Mouse (Mus musculus) kidney, adult 18-20 months (tissue): ENCODE results near the gene Cln5.

Experiments
- DNase-seq: peaks from one replicate; pipeline ENCODE4 v3.0.0; 2021

Gene Cln5

DNA sequence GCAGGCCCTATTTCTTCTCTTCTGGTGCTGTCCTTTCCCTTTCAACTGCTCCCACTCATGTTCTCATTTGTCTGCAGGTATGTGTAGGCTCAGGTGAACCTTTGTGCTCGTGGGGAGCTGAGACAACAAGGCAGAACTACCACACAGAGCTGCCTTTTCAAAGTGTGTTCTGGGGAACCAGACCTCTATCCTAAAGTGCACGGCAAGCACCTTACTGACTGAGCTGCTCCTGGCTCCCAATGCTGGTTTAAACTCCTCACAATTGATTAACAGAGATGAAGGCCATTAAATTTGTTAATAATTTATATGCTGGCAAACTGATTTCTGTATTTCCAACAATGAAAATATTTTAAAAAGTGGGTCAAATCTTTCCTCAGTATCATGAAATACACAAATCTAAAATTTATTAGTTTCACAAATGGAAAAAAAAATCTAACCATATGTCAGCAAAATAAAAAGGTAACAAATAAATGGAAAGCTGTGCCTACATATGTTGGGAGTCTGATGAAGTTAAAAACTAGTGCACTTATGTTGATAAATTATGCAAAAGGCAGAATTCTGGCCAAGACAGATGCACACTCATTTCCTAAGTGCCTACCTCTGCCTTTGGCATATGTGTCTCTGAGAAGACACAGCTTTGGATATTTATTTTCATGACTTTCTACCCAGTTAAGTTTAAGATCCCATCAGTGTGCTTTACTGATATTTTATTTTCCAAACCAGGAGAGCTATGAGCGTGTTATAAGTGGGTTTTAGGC is 42.8 kb downstream of the Cln5 start:
- DNase-seq = no peak

DNA sequence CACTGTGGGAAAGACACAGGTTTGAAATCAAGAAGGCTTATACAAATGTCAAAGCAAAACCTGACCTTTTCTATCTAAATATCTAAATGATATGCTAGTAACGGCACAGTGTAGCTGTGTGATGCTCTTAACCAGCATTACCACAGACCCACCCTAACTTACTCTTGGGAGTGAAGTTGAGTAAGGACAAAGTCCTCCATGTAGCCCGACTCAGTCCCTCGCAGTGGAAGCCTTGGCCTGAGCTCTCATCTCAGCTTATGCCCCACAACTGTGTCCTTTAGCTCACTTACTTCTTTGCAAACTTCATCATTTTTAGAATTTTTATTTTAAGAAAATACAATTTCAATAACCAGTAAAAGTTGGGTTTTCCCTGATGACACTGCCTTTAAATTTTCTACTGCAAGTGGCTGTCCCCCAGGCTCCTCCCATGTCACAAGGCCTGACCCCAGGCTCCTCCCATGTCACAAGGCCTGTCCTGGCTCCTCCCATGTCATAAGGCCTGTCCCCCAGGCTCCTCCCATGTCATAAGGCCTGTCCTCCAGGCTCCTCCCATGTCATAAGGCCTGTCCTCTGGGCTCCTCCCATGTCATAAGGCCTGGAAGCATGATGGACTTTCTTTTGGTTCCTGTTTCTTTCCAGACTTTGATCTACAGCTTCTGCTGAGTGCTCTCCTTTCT is 45.1 kb downstream of the Cln5 start:
- no peak for DNase-seq

DNA sequence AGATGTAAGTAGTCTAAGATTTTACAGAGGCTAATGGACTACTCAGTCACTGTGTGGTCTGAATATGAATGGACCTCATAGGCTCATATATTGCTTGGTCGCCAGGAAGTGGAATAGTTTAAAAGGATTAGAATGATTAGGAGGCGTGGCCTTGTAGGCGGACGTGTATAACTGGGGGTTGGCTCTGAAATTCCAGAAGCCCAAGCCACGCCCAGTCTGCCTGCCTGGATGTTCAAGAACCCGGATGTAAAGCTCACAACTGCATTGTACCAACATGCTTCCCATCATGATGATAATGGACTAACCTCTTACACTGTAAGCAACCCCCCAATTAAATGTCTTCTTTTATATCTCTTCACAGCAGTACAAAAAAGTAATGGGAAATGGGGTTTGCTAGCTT is 55.7 kb downstream of the Cln5 start:
- no peak for DNase-seq
